Mouse (Mus musculus): ENCODE data around the gene Tpcn2. TPM values are rescaled to one million over a fixed set of nuclear protein-coding genes. Genes with fewer than 3 reads are reported as not detected.
A peak's percentile ranks its signal among the peaks of the same experiment; 100 is the strongest.

Tpcn2 gene
- 5.4 and 5.5 TPM in 2 replicates for polyA plus RNA-seq (2015; fragmentation: Nextera tagmentation; extraction: Ambion mirVana)

- WGBS, result 4% methylated on average over 18 of the region's 18 CpGs
- peak; percentile 96 for ATAC-seq (replicated peaks; ENCODE audit: extremely low read depth, insufficient read depth, low FRiP score)
These were observed at the start of gene Tpcn2 for GRCm38 (mm10) chr7:145283487-145284187. Gene Tpcn2, minus strand, starts transcription at chr7:145284011.

GRCm38 (mm10) chr7:145332376-145333041 lies 48.7 kb upstream of the Tpcn2 start:
- ATAC-seq (replicated peaks; ENCODE audit: extremely low read depth, insufficient read depth, low FRiP score), result peak; percentile 59; the same call in 1 of the 2 replicates
- H3K27ac ChIP-seq (ENCODE audit: low read length), result no peak overlapping the region
- H3K4me2 ChIP-seq (ENCODE audit: low read depth, low read length), result no peak overlapping the region
- 17% methylated on average over 1 of the region's 1 CpGs for WGBS
- H3K36me3 ChIP-seq (ENCODE audit: control insufficient read depth, insufficient read depth), result no peaks in the 10 kb centered on the region
- H3K4me3 ChIP-seq (ENCODE audit: low read length), result no peak overlapping the region
- no peaks in the 10 kb centered on the region for H3K9me3 ChIP-seq (replicated peaks; ENCODE audit: control insufficient read depth, low read length)
- no peaks in the 10 kb centered on the region for H3K27me3 ChIP-seq (ENCODE audit: control insufficient read depth, insufficient read depth, low read length)
- peaks cover 14% of the 10 kb centered on the region for H3K4me1 ChIP-seq (ENCODE audit: control insufficient read depth, insufficient read depth, low read length)
- no peak overlapping the region for H3K9ac ChIP-seq (ENCODE audit: low read length)

More at GRCm38 (mm10) chr7:145283487-145284187, at the start of gene Tpcn2:
- Histone ChIP-seq H3K4me1 (ENCODE audit: control insufficient read depth, insufficient read depth, low read length) (peaks cover 14% of the 10 kb centered on the region), H3K27me3 (ENCODE audit: control insufficient read depth, insufficient read depth, low read length) (no peaks in the 10 kb centered on the region), H3K4me3 (ENCODE audit: low read length) (peak within 1 kb of the TSS; percentile 61), H3K4me2 (ENCODE audit: low read depth, low read length) (peak within 1 kb of the TSS; percentile 80), H3K36me3 (ENCODE audit: control insufficient read depth, insufficient read depth) (peaks cover 7% of the 10 kb centered on the region; the same call in 1 of the 2 replicates), H3K9ac (ENCODE audit: low read length) (peak within 1 kb of the TSS; percentile 80), H3K9me3 (replicated peaks; ENCODE audit: control insufficient read depth, low read length) (no peaks in the 10 kb centered on the region), H3K27ac (ENCODE audit: low read length) (no peak within 1 kb of the TSS; the same call in 1 of the 2 replicates)

- ATAC-seq (replicated peaks; ENCODE audit: extremely low read depth, insufficient read depth, low FRiP score), result no peak
- H3K27ac ChIP-seq (ENCODE audit: low read length), result no peak overlapping the region
- WGBS, result 37% methylated on average over 2 of the region's 2 CpGs
These were observed 46.8 kb upstream of the Tpcn2 start for GRCm38 (mm10) chr7:145330641-145331040.

GRCm38 (mm10) chr7:145329982-145330381 lies 46.2 kb upstream of the Tpcn2 start:
- Histone ChIP-seq H3K4me2 (ENCODE audit: low read depth, low read length) (no peak overlapping the region), H3K4me3 (ENCODE audit: low read length) (no peak overlapping the region), H3K9ac (ENCODE audit: low read length) (no peak overlapping the region), H3K36me3 (ENCODE audit: control insufficient read depth, insufficient read depth) (no peaks in the 10 kb centered on the region), H3K27me3 (ENCODE audit: control insufficient read depth, insufficient read depth, low read length) (no peaks in the 10 kb centered on the region), H3K4me1 (ENCODE audit: control insufficient read depth, insufficient read depth, low read length) (peaks cover 12% of the 10 kb centered on the region), H3K9me3 (replicated peaks; ENCODE audit: control insufficient read depth, low read length) (no peaks in the 10 kb centered on the region), H3K27ac (ENCODE audit: low read length) (no peak overlapping the region)
- ATAC-seq (replicated peaks; ENCODE audit: extremely low read depth, insufficient read depth, low FRiP score), result no peak
- WGBS, result 42% methylated on average over 2 of the region's 2 CpGs

More at GRCm38 (mm10) chr7:145330641-145331040, 46.8 kb upstream of the Tpcn2 start:
- H3K36me3 ChIP-seq (ENCODE audit: control insufficient read depth, insufficient read depth), result no peaks in the 10 kb centered on the region
- peaks cover 14% of the 10 kb centered on the region for H3K4me1 ChIP-seq (ENCODE audit: control insufficient read depth, insufficient read depth, low read length)
- no peak overlapping the region for H3K4me3 ChIP-seq (ENCODE audit: low read length)
- H3K4me2 ChIP-seq (ENCODE audit: low read depth, low read length), result no peak overlapping the region
- no peak overlapping the region for H3K9ac ChIP-seq (ENCODE audit: low read length)
- no peaks in the 10 kb centered on the region for H3K27me3 ChIP-seq (ENCODE audit: control insufficient read depth, insufficient read depth, low read length)
- H3K9me3 ChIP-seq (replicated peaks; ENCODE audit: control insufficient read depth, low read length), result no peaks in the 10 kb centered on the region

- H3K4me3 ChIP-seq (ENCODE audit: low read length), result no peak overlapping the region
- H3K27me3 ChIP-seq (ENCODE audit: control insufficient read depth, insufficient read depth, low read length), result no peaks in the 10 kb centered on the region
- no peak overlapping the region for H3K4me2 ChIP-seq (ENCODE audit: low read depth, low read length)
- H3K36me3 ChIP-seq (ENCODE audit: control insufficient read depth, insufficient read depth), result no peaks in the 10 kb centered on the region
- no peak overlapping the region for H3K27ac ChIP-seq (ENCODE audit: low read length)
- H3K9me3 ChIP-seq (replicated peaks; ENCODE audit: control insufficient read depth, low read length), result no peaks in the 10 kb centered on the region
- no peak for ATAC-seq (replicated peaks; ENCODE audit: extremely low read depth, insufficient read depth, low FRiP score)
- peaks cover 6% of the 10 kb centered on the region for H3K4me1 ChIP-seq (ENCODE audit: control insufficient read depth, insufficient read depth, low read length)
- H3K9ac ChIP-seq (ENCODE audit: low read length), result no peak overlapping the region
- WGBS, result 25% methylated on average over 2 of the region's 2 CpGs
These were observed 41.9 kb upstream of the Tpcn2 start for GRCm38 (mm10) chr7:145325697-145326096.

- 38% methylated on average over 4 of the region's 4 CpGs for WGBS
- H3K4me1 ChIP-seq (ENCODE audit: control insufficient read depth, insufficient read depth, low read length), result no peaks in the 10 kb centered on the region
- H3K36me3 ChIP-seq (ENCODE audit: control insufficient read depth, insufficient read depth), result no peaks in the 10 kb centered on the region
- no peak overlapping the region for H3K9ac ChIP-seq (ENCODE audit: low read length)
- no peaks in the 10 kb centered on the region for H3K9me3 ChIP-seq (replicated peaks; ENCODE audit: control insufficient read depth, low read length)
- H3K27me3 ChIP-seq (ENCODE audit: control insufficient read depth, insufficient read depth, low read length), result no peaks in the 10 kb centered on the region
- no peak overlapping the region for H3K4me3 ChIP-seq (ENCODE audit: low read length)
- H3K4me2 ChIP-seq (ENCODE audit: low read depth, low read length), result no peak overlapping the region
- no peak overlapping the region for H3K27ac ChIP-seq (ENCODE audit: low read length)
- no peak for ATAC-seq (replicated peaks; ENCODE audit: extremely low read depth, insufficient read depth, low FRiP score)
These were observed 39.8 kb upstream of the Tpcn2 start for GRCm38 (mm10) chr7:145323607-145324006.

GRCm38 (mm10) chr7:145319481-145319880 lies 35.7 kb upstream of the Tpcn2 start:
- H3K4me3 ChIP-seq (ENCODE audit: low read length), result no peak overlapping the region
- no peaks in the 10 kb centered on the region for H3K9me3 ChIP-seq (replicated peaks; ENCODE audit: control insufficient read depth, low read length)
- no peaks in the 10 kb centered on the region for H3K36me3 ChIP-seq (ENCODE audit: control insufficient read depth, insufficient read depth)
- H3K9ac ChIP-seq (ENCODE audit: low read length), result no peak overlapping the region
- H3K4me2 ChIP-seq (ENCODE audit: low read depth, low read length), result no peak overlapping the region
- no peak overlapping the region for H3K27ac ChIP-seq (ENCODE audit: low read length)
- no peaks in the 10 kb centered on the region for H3K27me3 ChIP-seq (ENCODE audit: control insufficient read depth, insufficient read depth, low read length)
- no peak for ATAC-seq (replicated peaks; ENCODE audit: extremely low read depth, insufficient read depth, low FRiP score)
- 54% methylated on average over 3 of the region's 3 CpGs for WGBS
- no peaks in the 10 kb centered on the region for H3K4me1 ChIP-seq (ENCODE audit: control insufficient read depth, insufficient read depth, low read length)

GRCm38 (mm10) chr7:145317522-145317921 lies 33.7 kb upstream of the Tpcn2 start:
- no peaks in the 10 kb centered on the region for H3K9me3 ChIP-seq (replicated peaks; ENCODE audit: control insufficient read depth, low read length)
- H3K27me3 ChIP-seq (ENCODE audit: control insufficient read depth, insufficient read depth, low read length), result no peaks in the 10 kb centered on the region
- H3K27ac ChIP-seq (ENCODE audit: low read length), result no peak overlapping the region
- H3K36me3 ChIP-seq (ENCODE audit: control insufficient read depth, insufficient read depth), result no peaks in the 10 kb centered on the region
- WGBS, result 63% methylated on average over 4 of the region's 4 CpGs
- H3K9ac ChIP-seq (ENCODE audit: low read length), result no peak overlapping the region
- ATAC-seq (replicated peaks; ENCODE audit: extremely low read depth, insufficient read depth, low FRiP score), result no peak
- no peaks in the 10 kb centered on the region for H3K4me1 ChIP-seq (ENCODE audit: control insufficient read depth, insufficient read depth, low read length)
- no peak overlapping the region for H3K4me3 ChIP-seq (ENCODE audit: low read length)
- H3K4me2 ChIP-seq (ENCODE audit: low read depth, low read length), result no peak overlapping the region

GRCm38 (mm10) chr7:145314785-145315411 lies 31.1 kb upstream of the Tpcn2 start, which contains the start of gene Mrgprd:
Gene Mrgprd, plus strand, starts transcription at chr7:145314835.
- H3K4me1 ChIP-seq (ENCODE audit: control insufficient read depth, insufficient read depth, low read length), result no peaks in the 10 kb centered on the region
- H3K9me3 ChIP-seq (replicated peaks; ENCODE audit: control insufficient read depth, low read length), result no peaks in the 10 kb centered on the region
- no peaks in the 10 kb centered on the region for H3K36me3 ChIP-seq (ENCODE audit: control insufficient read depth, insufficient read depth)
- no peak within 1 kb of the TSS for H3K4me3 ChIP-seq (ENCODE audit: low read length)
- H3K27ac ChIP-seq (ENCODE audit: low read length), result no peak within 1 kb of the TSS
- no peak within 1 kb of the TSS for H3K4me2 ChIP-seq (ENCODE audit: low read depth, low read length)
- no peak within 1 kb of the TSS for H3K9ac ChIP-seq (ENCODE audit: low read length)
- H3K27me3 ChIP-seq (ENCODE audit: control insufficient read depth, insufficient read depth, low read length), result no peaks in the 10 kb centered on the region
- 82% methylated on average over 6 of the region's 6 CpGs for WGBS
- ATAC-seq (replicated peaks; ENCODE audit: extremely low read depth, insufficient read depth, low FRiP score), result no peak

Data from heart, embryonic 16.5 days (tissue).